Mouse (Mus musculus) embryonic facial prominence, embryonic 12.5 days (tissue): ENCODE results near the gene Plac1. TPM values are rescaled to one million over a fixed set of nuclear protein-coding genes. Genes with fewer than 3 reads are reported as not detected.
"Not testable (repeated sequence)": the region's sequence is repeated elsewhere in the genome, so short reads cannot be mapped to it uniquely, and the experiment has no call there.

Experiments
- ATAC-seq: fragments of 200-750 bp; cut with Nextera tagmentation; 2 replicates; pipeline ENCODE4 v1.8.0; 2017; ENCODE audit not compliant: insufficient number of reproducible peaks, insufficient read depth, low FRiP score, low TSS enrichment
- H3K27ac ChIP-seq: fragments of 300-500 bp; sonication (generic); 2 replicates; pipeline ENCODE4 v1.5.1; 2016; ENCODE audit warnings: mild to moderate bottlenecking
- H3K27me3 ChIP-seq: fragments of 300-500 bp; sonication (generic); 2 replicates; pipeline ENCODE4 v1.6.1; 2016; ENCODE audit warnings: mild to moderate bottlenecking, moderate library complexity
- H3K36me3 ChIP-seq: fragments of 300-500 bp; sonication (generic); 2 replicates; pipeline ENCODE4 v1.6.1; 2016; ENCODE audit warnings: mild to moderate bottlenecking
- H3K4me1 ChIP-seq: fragments of 300-500 bp; sonication (generic); 2 replicates; pipeline ENCODE4 v1.6.1; 2016
- H3K4me2 ChIP-seq: fragments of 300-500 bp; sonication (generic); replicated peaks from 2 replicates; pipeline ENCODE4 v1.6.1; 2016; ENCODE audit warnings: mild to moderate bottlenecking, moderate library complexity
- H3K4me3 ChIP-seq: fragments of 300-500 bp; sonication (generic); 2 replicates; pipeline ENCODE4 v1.5.1; 2016; ENCODE audit warnings: mild to moderate bottlenecking
- H3K9ac ChIP-seq: fragments of 300-500 bp; sonication (generic); 2 replicates; pipeline ENCODE4 v1.6.1; 2016; ENCODE audit warnings: mild to moderate bottlenecking, moderate library complexity
- H3K9me3 ChIP-seq: fragments of 300-500 bp; sonication (generic); 2 replicates; pipeline ENCODE4 v1.6.1; 2016; ENCODE audit warnings: mild to moderate bottlenecking, moderate library complexity
- WGBS: fragments of 180-500 bp; shearing (Covaris S2); methylation state at CpG from one replicate; pipeline ENCODE4 v1.1.7; 2016; 5-methylcytosine and 5-hydroxymethylcytosine counted together
- polyA plus RNA-seq: library from polyadenylated mRNA; unstranded; fragments of >200 nt; fragmentation: Nextera tagmentation; extraction: Ambion mirVana; gene quantifications from 2 replicates; pipeline ENCODE4 v1.2.1, GENCODE M21; 2016

Plac1 gene
- polyA plus RNA-seq: 10.0 and 13.5 TPM in 2 replicates

GRCm38 (mm10) chrX:53240011-53240410, at the start of gene Plac1:
Gene Plac1, minus strand, starts transcription at chrX:53240111.
- no peak for ATAC-seq
- Histone ChIP-seq H3K9ac (no peak within 1 kb of the TSS), H3K27ac (no peak within 1 kb of the TSS), H3K9me3 (no peaks in the 10 kb centered on the region), H3K4me3 (no peak within 1 kb of the TSS), H3K36me3 (no peaks in the 10 kb centered on the region), H3K4me2 (no peak within 1 kb of the TSS), H3K27me3 (no peaks in the 10 kb centered on the region), H3K4me1 (no peaks in the 10 kb centered on the region)
- 78% methylated on average over 4 of the region's 4 CpGs for WGBS

- Histone ChIP-seq H3K4me1 (no peaks in the 10 kb centered on the region), H3K27me3 (no peaks in the 10 kb centered on the region), H3K9me3 (no peaks in the 10 kb centered on the region), H3K36me3 (no peaks in the 10 kb centered on the region), H3K9ac (no peak overlapping the region), H3K27ac (no peak overlapping the region), H3K4me2 (no peak overlapping the region), H3K4me3 (no peak overlapping the region)
- 72% methylated on average over 5 of the region's 5 CpGs for WGBS
- ATAC-seq: no peak
Observed at GRCm38 (mm10) chrX:53287924-53288323, 48.0 kb upstream of the Plac1 start.

- H3K9ac ChIP-seq: no peak within 1 kb of the TSS
- no peak within 1 kb of the TSS for H3K27ac ChIP-seq
- WGBS: 53% methylated on average over 1 of the region's 1 CpGs
- H3K4me3 ChIP-seq: no peak within 1 kb of the TSS
- no peak for ATAC-seq
- no peaks in the 10 kb centered on the region for H3K27me3 ChIP-seq
- no peak within 1 kb of the TSS for H3K4me2 ChIP-seq
- no peaks in the 10 kb centered on the region for H3K4me1 ChIP-seq
- H3K9me3 ChIP-seq: no peaks in the 10 kb centered on the region
- no peaks in the 10 kb centered on the region for H3K36me3 ChIP-seq
Observed at GRCm38 (mm10) chrX:53273124-53273523, 33.2 kb upstream of the Plac1 start, which contains the start of gene Fam122c. Gene Fam122c, plus strand, starts transcription at chrX:53273424.

- not testable (repeated sequence) for H3K27me3 ChIP-seq, H3K9ac ChIP-seq, H3K4me1 ChIP-seq, H3K27ac ChIP-seq, H3K4me3 ChIP-seq, ATAC-seq, H3K4me2 ChIP-seq, H3K36me3 ChIP-seq, H3K9me3 ChIP-seq
- WGBS: 77% methylated on average over 3 of the region's 3 CpGs
Observed at GRCm38 (mm10) chrX:53271628-53272027, 31.7 kb upstream of the Plac1 start.

- Histone ChIP-seq H3K4me2 (peak overlapping the region; percentile 64), H3K9me3 (no peaks in the 10 kb centered on the region), H3K27ac (no peak overlapping the region), H3K4me1 (no peaks in the 10 kb centered on the region), H3K4me3 (peak overlapping the region; percentile 18), H3K36me3 (no peaks in the 10 kb centered on the region), H3K27me3 (no peaks in the 10 kb centered on the region), H3K9ac (no peak overlapping the region)
- WGBS: 27% methylated on average over 10 of the region's 10 CpGs
- no peak for ATAC-seq
Observed at GRCm38 (mm10) chrX:53270063-53270432, 30.1 kb upstream of the Plac1 start.

GRCm38 (mm10) chrX:53269289-53270062, 29.6 kb upstream of the Plac1 start, which contains the start of gene Fam122b:
Gene Fam122b, minus strand, starts transcription at chrX:53269805.
- ATAC-seq: peak; percentile 76
- H3K4me3 ChIP-seq: peak within 1 kb of the TSS; percentile 59
- peak within 1 kb of the TSS; percentile 64 for H3K4me2 ChIP-seq
- H3K4me1 ChIP-seq: no peaks in the 10 kb centered on the region
- peak within 1 kb of the TSS; percentile 38 for H3K9ac ChIP-seq
- 20% methylated on average over 32 of the region's 40 CpGs for WGBS
- no peaks in the 10 kb centered on the region for H3K9me3 ChIP-seq
- H3K27me3 ChIP-seq: no peaks in the 10 kb centered on the region
- H3K27ac ChIP-seq: peak within 1 kb of the TSS; percentile 72
- H3K36me3 ChIP-seq: no peaks in the 10 kb centered on the region

- H3K9me3 ChIP-seq: no peaks in the 10 kb centered on the region
- H3K4me3 ChIP-seq: peak overlapping the region; percentile 59
- no peaks in the 10 kb centered on the region for H3K4me1 ChIP-seq
- peak; percentile 88 for ATAC-seq
- H3K27me3 ChIP-seq: no peaks in the 10 kb centered on the region
- peak overlapping the region; percentile 64 for H3K4me2 ChIP-seq
- no peaks in the 10 kb centered on the region for H3K36me3 ChIP-seq
- WGBS: 24% methylated on average over 10 of the region's 10 CpGs
- peak overlapping the region; percentile 38 for H3K9ac ChIP-seq
- H3K27ac ChIP-seq: 0 out of 2 replicates have a peak overlapping the region, but pooled peaks have one; percentile 72
Observed at GRCm38 (mm10) chrX:53268856-53269255, 28.9 kb upstream of the Plac1 start.

- Histone ChIP-seq H3K4me3 (no peak overlapping the region), H3K27me3 (no peaks in the 10 kb centered on the region), H3K9me3 (no peaks in the 10 kb centered on the region), H3K9ac (no peak overlapping the region), H3K4me2 (no peak overlapping the region), H3K36me3 (no peaks in the 10 kb centered on the region), H3K27ac (no peak overlapping the region), H3K4me1 (no peaks in the 10 kb centered on the region)
- no peak for ATAC-seq
- WGBS: 71% methylated on average over 9 of the region's 9 CpGs
Observed at GRCm38 (mm10) chrX:53266186-53266585, 26.3 kb upstream of the Plac1 start.

- ATAC-seq: no peak
Observed at GRCm38 (mm10) chrX:53255195-53255594, 15.3 kb upstream of the Plac1 start.

GRCm38 (mm10) chrX:53237971-53238370, 1.9 kb downstream of the Plac1 start:
- Histone ChIP-seq H3K27me3 (no peaks in the 10 kb centered on the region), H3K4me2 (no peak overlapping the region), H3K27ac (no peak overlapping the region), H3K9ac (no peak overlapping the region), H3K4me1 (no peaks in the 10 kb centered on the region), H3K9me3 (no peaks in the 10 kb centered on the region), H3K36me3 (no peaks in the 10 kb centered on the region), H3K4me3 (no peak overlapping the region)
- 15% methylated on average over 2 of the region's 2 CpGs for WGBS
- no peak for ATAC-seq

More at GRCm38 (mm10) chrX:53255195-53255594, 15.3 kb upstream of the Plac1 start:
- Histone ChIP-seq H3K27ac (no peak overlapping the region), H3K9me3 (no peaks in the 10 kb centered on the region), H3K9ac (no peak overlapping the region), H3K4me2 (no peak overlapping the region), H3K27me3 (no peaks in the 10 kb centered on the region), H3K4me1 (no peaks in the 10 kb centered on the region), H3K36me3 (no peaks in the 10 kb centered on the region), H3K4me3 (no peak overlapping the region)

GRCm38 (mm10) chrX:53236404-53236803, 3.5 kb downstream of the Plac1 start:
- H3K9me3 ChIP-seq: no peaks in the 10 kb centered on the region
- no peak overlapping the region for H3K27ac ChIP-seq
- 54% methylated on average over 7 of the region's 7 CpGs for WGBS

GRCm38 (mm10) chrX:53233689-53234088, 6.2 kb downstream of the Plac1 start:
- H3K9ac ChIP-seq: no peak overlapping the region
- H3K4me1 ChIP-seq: no peaks in the 10 kb centered on the region
- H3K9me3 ChIP-seq: no peaks in the 10 kb centered on the region
- no peaks in the 10 kb centered on the region for H3K27me3 ChIP-seq
- ATAC-seq: no peak
- no peak overlapping the region for H3K4me2 ChIP-seq
- WGBS: 30% methylated on average over 3 of the region's 4 CpGs
- H3K27ac ChIP-seq: no peak overlapping the region; the same call in 1 of the 2 replicates
- H3K36me3 ChIP-seq: no peaks in the 10 kb centered on the region
- no peak overlapping the region for H3K4me3 ChIP-seq

More at GRCm38 (mm10) chrX:53236404-53236803, 3.5 kb downstream of the Plac1 start:
- no peak for ATAC-seq
- no peak overlapping the region for H3K9ac ChIP-seq
- no peak overlapping the region for H3K4me2 ChIP-seq
- no peaks in the 10 kb centered on the region for H3K36me3 ChIP-seq
- H3K4me1 ChIP-seq: no peaks in the 10 kb centered on the region
- H3K27me3 ChIP-seq: no peaks in the 10 kb centered on the region
- H3K4me3 ChIP-seq: no peak overlapping the region
